Mouse (Mus musculus): ENCODE measurements around the gene Loxl4.

- TF ChIP-seq CTCF (conservative IDR thresholded peaks at IDR 0.05; ENCODE audit: insufficient read depth, insufficient read length, low read depth, low read length) (no peak), POLR2A (IDR thresholded peaks at IDR 0.05; ENCODE audit: low read depth, low read length) (no peak)
Observed at GRCm38 (mm10) chr19:42632301-42632700, 19.7 kb upstream of the Loxl4 start.
